Mouse (Mus musculus) midbrain, embryonic 13.5 days (tissue): ENCODE results near the gene Ralgps2. TPM values are rescaled to one million over a fixed set of nuclear protein-coding genes. Genes with fewer than 3 reads are reported as not detected.

ENCODE experiments used
- ATAC-seq: fragments of 200-750 bp; cut with Nextera tagmentation; 2 replicates; pipeline ENCODE4 v1.8.0; 2017; ENCODE audit warnings: mild to moderate bottlenecking, moderate TSS enrichment, moderate library complexity
- H3K27ac ChIP-seq: fragments of 300-500 bp; sonication (generic); 2 replicates; pipeline ENCODE4 v1.5.1; 2015; ENCODE audit warnings: inconsistent platforms, mild to moderate bottlenecking, moderate library complexity
- H3K27me3 ChIP-seq: fragments of 300-500 bp; sonication (generic); 2 replicates; pipeline ENCODE4 v1.6.1; 2015; ENCODE audit warnings: mild to moderate bottlenecking, inconsistent platforms
- H3K36me3 ChIP-seq: fragments of 300-500 bp; sonication (generic); 2 replicates; pipeline ENCODE4 v1.6.1; 2015; ENCODE audit warnings: mild to moderate bottlenecking, inconsistent platforms
- H3K4me1 ChIP-seq: fragments of 300-500 bp; sonication (generic); replicated peaks from 2 replicates; pipeline ENCODE4 v1.6.1; 2015; ENCODE audit warnings: inconsistent platforms
- H3K4me2 ChIP-seq: fragments of 300-500 bp; sonication (generic); replicated peaks from 2 replicates; pipeline ENCODE4 v1.6.1; 2015; ENCODE audit warnings: moderate library complexity, mild to moderate bottlenecking, inconsistent platforms
- H3K4me3 ChIP-seq: fragments of 300-500 bp; sonication (generic); replicated peaks from 2 replicates; pipeline ENCODE4 v1.5.1; 2015; ENCODE audit warnings: mild to moderate bottlenecking, inconsistent platforms
- H3K9ac ChIP-seq: fragments of 300-500 bp; sonication (generic); replicated peaks from 2 replicates; pipeline ENCODE4 v1.6.1; 2015; ENCODE audit warnings: mild to moderate bottlenecking, inconsistent platforms
- H3K9me3 ChIP-seq: fragments of 300-500 bp; sonication (generic); 2 replicates; pipeline ENCODE4 v1.6.1; 2016; ENCODE audit warnings: mild to moderate bottlenecking, inconsistent platforms
- WGBS: fragments of 180-500 bp; shearing (Covaris S2); methylation state at CpG from one replicate; pipeline ENCODE4 v1.1.7; 2015; 5-methylcytosine and 5-hydroxymethylcytosine counted together
- polyA plus RNA-seq: library from polyadenylated mRNA; unstranded; fragments of >200 nt; fragmentation: Nextera tagmentation; extraction: Ambion mirVana; gene quantifications from 2 replicates; pipeline ENCODE4 v1.2.1, GENCODE M21; 2015

Gene Ralgps2
- polyA plus RNA-seq, 1 experiment from 2014 or later = 143 TPM

GRCm38 (mm10) chr1:156852409-156852808 lies 87.0 kb downstream of the Ralgps2 start:
- Histone ChIP-seq H3K27me3 (no peaks in the 10 kb centered on the region), H3K36me3 (0 out of 2 replicates have a peak, but pooled peaks cover 3% of the 10 kb centered on the region), H3K4me2 (no peak overlapping the region), H3K9ac (no peak overlapping the region), H3K4me1 (no peaks in the 10 kb centered on the region), H3K4me3 (no peak overlapping the region), H3K27ac (no peak overlapping the region), H3K9me3 (no peaks in the 10 kb centered on the region)
- no peak for ATAC-seq
- WGBS = 88% methylated on average over 9 of the region's 9 CpGs

GRCm38 (mm10) chr1:156847098-156847497 lies 92.3 kb downstream of the Ralgps2 start:
- 84% methylated on average over 4 of the region's 4 CpGs for WGBS
- H3K27me3 ChIP-seq = no peaks in the 10 kb centered on the region
- no peak for ATAC-seq
- H3K27ac ChIP-seq = no peak overlapping the region
- H3K4me2 ChIP-seq = no peak overlapping the region
- H3K36me3 ChIP-seq = 0 out of 2 replicates have a peak, but pooled peaks cover 5% of the 10 kb centered on the region
- no peaks in the 10 kb centered on the region for H3K9me3 ChIP-seq
- 0 out of 2 replicates have a peak, but pooled peaks cover 4% of the 10 kb centered on the region for H3K4me1 ChIP-seq
- no peak overlapping the region for H3K4me3 ChIP-seq
- no peak overlapping the region for H3K9ac ChIP-seq

- H3K4me2 ChIP-seq = no peak overlapping the region
- WGBS = 87% methylated on average over 11 of the region's 11 CpGs
- H3K36me3 ChIP-seq = 0 out of 2 replicates have a peak, but pooled peaks cover 5% of the 10 kb centered on the region
Measured at GRCm38 (mm10) chr1:156841625-156842339, 97.6 kb downstream of the Ralgps2 start.

GRCm38 (mm10) chr1:156838695-156839094 lies 100.7 kb downstream of the Ralgps2 start:
- Histone ChIP-seq H3K9ac (no peak overlapping the region; the same call in 1 of the 2 replicates), H3K27me3 (no peaks in the 10 kb centered on the region), H3K36me3 (no peaks in the 10 kb centered on the region), H3K4me3 (no peak overlapping the region), H3K4me1 (peaks cover 18% of the 10 kb centered on the region), H3K4me2 (no peak overlapping the region; the same call in 1 of the 2 replicates), H3K9me3 (no peaks in the 10 kb centered on the region), H3K27ac (peak overlapping the region; percentile 27; the same call in 1 of the 2 replicates)
- 15% methylated on average over 6 of the region's 6 CpGs for WGBS
- peak; percentile 84 for ATAC-seq

More at GRCm38 (mm10) chr1:156841625-156842339, 97.6 kb downstream of the Ralgps2 start:
- Histone ChIP-seq H3K4me3 (no peak overlapping the region), H3K27me3 (no peaks in the 10 kb centered on the region), H3K9ac (no peak overlapping the region), H3K9me3 (no peaks in the 10 kb centered on the region), H3K27ac (no peak overlapping the region), H3K4me1 (peaks cover 22% of the 10 kb centered on the region)
- no peak for ATAC-seq

- ATAC-seq = peak; percentile 58; the same call in 1 of the 2 replicates
- Histone ChIP-seq H3K4me2 (no peak within 1 kb of the TSS; the same call in 1 of the 2 replicates), H3K27ac (peak within 1 kb of the TSS; percentile 51), H3K27me3 (no peaks in the 10 kb centered on the region), H3K36me3 (no peaks in the 10 kb centered on the region), H3K4me1 (peaks cover 18% of the 10 kb centered on the region), H3K4me3 (no peak within 1 kb of the TSS), H3K9me3 (no peaks in the 10 kb centered on the region), H3K9ac (no peak within 1 kb of the TSS; the same call in 1 of the 2 replicates)
- WGBS = 52% methylated on average over 4 of the region's 4 CpGs
Measured at GRCm38 (mm10) chr1:156838177-156838576, 101.2 kb downstream of the Ralgps2 start, which contains the start of gene Angptl1. Gene Angptl1 (plus strand): TSS chr1:156838562.

GRCm38 (mm10) chr1:156819236-156819635 lies 120.2 kb downstream of the Ralgps2 start:
- WGBS = 97% methylated on average over 1 of the region's 1 CpGs
- Histone ChIP-seq H3K27ac (no peak overlapping the region), H3K4me1 (no peaks in the 10 kb centered on the region), H3K4me2 (no peak overlapping the region), H3K9ac (no peak overlapping the region), H3K4me3 (no peak overlapping the region), H3K36me3 (peaks cover 51% of the 10 kb centered on the region), H3K9me3 (no peaks in the 10 kb centered on the region), H3K27me3 (no peaks in the 10 kb centered on the region)
- ATAC-seq = no peak

- ATAC-seq = no peak
- WGBS = 75% methylated on average over 6 of the region's 6 CpGs
Measured at GRCm38 (mm10) chr1:156813485-156813884, 125.9 kb downstream of the Ralgps2 start.

GRCm38 (mm10) chr1:156812716-156813115 lies 126.7 kb downstream of the Ralgps2 start:
- no peak overlapping the region for H3K9ac ChIP-seq
- WGBS = 85% methylated on average over 8 of the region's 8 CpGs
- ATAC-seq = no peak
- no peak overlapping the region for H3K4me3 ChIP-seq
- no peak overlapping the region for H3K4me2 ChIP-seq
- H3K4me1 ChIP-seq = no peaks in the 10 kb centered on the region
- no peaks in the 10 kb centered on the region for H3K9me3 ChIP-seq
- H3K27ac ChIP-seq = no peak overlapping the region
- H3K36me3 ChIP-seq = peaks cover 57% of the 10 kb centered on the region
- no peaks in the 10 kb centered on the region for H3K27me3 ChIP-seq

More at GRCm38 (mm10) chr1:156813485-156813884, 125.9 kb downstream of the Ralgps2 start:
- Histone ChIP-seq H3K36me3 (peaks cover 60% of the 10 kb centered on the region), H3K4me1 (no peaks in the 10 kb centered on the region), H3K4me2 (no peak overlapping the region), H3K27me3 (no peaks in the 10 kb centered on the region), H3K9me3 (no peaks in the 10 kb centered on the region), H3K27ac (no peak overlapping the region), H3K4me3 (no peak overlapping the region), H3K9ac (no peak overlapping the region)

GRCm38 (mm10) chr1:156811928-156812327 lies 127.5 kb downstream of the Ralgps2 start:
- no peak for ATAC-seq
- Histone ChIP-seq H3K36me3 (peaks cover 49% of the 10 kb centered on the region), H3K9ac (no peak overlapping the region), H3K4me1 (no peaks in the 10 kb centered on the region), H3K4me3 (no peak overlapping the region), H3K27me3 (no peaks in the 10 kb centered on the region), H3K9me3 (no peaks in the 10 kb centered on the region), H3K4me2 (no peak overlapping the region), H3K27ac (no peak overlapping the region)
- WGBS = 76% methylated on average over 7 of the region's 7 CpGs

- H3K9me3 ChIP-seq = no peaks in the 10 kb centered on the region
- no peaks in the 10 kb centered on the region for H3K4me1 ChIP-seq
- 72% methylated on average over 10 of the region's 10 CpGs for WGBS
- no peaks in the 10 kb centered on the region for H3K27me3 ChIP-seq
- no peak overlapping the region for H3K4me3 ChIP-seq
- H3K4me2 ChIP-seq = no peak overlapping the region
- peaks cover 31% of the 10 kb centered on the region for H3K36me3 ChIP-seq
- ATAC-seq = no peak
- no peak overlapping the region for H3K9ac ChIP-seq
- H3K27ac ChIP-seq = no peak overlapping the region
Measured at GRCm38 (mm10) chr1:156808332-156808731, 131.1 kb downstream of the Ralgps2 start.

- no peak overlapping the region for H3K4me3 ChIP-seq
- no peak for ATAC-seq
- H3K9ac ChIP-seq = no peak overlapping the region
- 91% methylated on average over 6 of the region's 6 CpGs for WGBS
- no peaks in the 10 kb centered on the region for H3K9me3 ChIP-seq
- no peak overlapping the region for H3K27ac ChIP-seq
- no peaks in the 10 kb centered on the region for H3K27me3 ChIP-seq
- no peaks in the 10 kb centered on the region for H3K4me1 ChIP-seq
- H3K36me3 ChIP-seq = no peaks in the 10 kb centered on the region
- no peak overlapping the region for H3K4me2 ChIP-seq
Measured at GRCm38 (mm10) chr1:156801276-156801675, 138.2 kb downstream of the Ralgps2 start.

GRCm38 (mm10) chr1:156796251-156796650 lies 143.2 kb downstream of the Ralgps2 start:
- no peaks in the 10 kb centered on the region for H3K4me1 ChIP-seq
- H3K4me2 ChIP-seq = no peak overlapping the region
- H3K4me3 ChIP-seq = no peak overlapping the region
- H3K9ac ChIP-seq = no peak overlapping the region
- peaks cover 7% of the 10 kb centered on the region; the same call in 1 of the 2 replicates for H3K27me3 ChIP-seq
- no peaks in the 10 kb centered on the region for H3K9me3 ChIP-seq
- WGBS = 79% methylated on average over 9 of the region's 9 CpGs
- ATAC-seq = no peak
- no peaks in the 10 kb centered on the region for H3K36me3 ChIP-seq
- no peak overlapping the region for H3K27ac ChIP-seq
